Mouse (Mus musculus) olfactory bulb, adult 2 months (tissue): Measurements from ENCODE around the gene AC124108.1. TPM values are rescaled to one million over a fixed set of nuclear protein-coding genes. Genes with fewer than 3 reads are reported as not detected.

ENCODE experiments used
- H3K27ac ChIP-seq: fragments of 200-500 bp; 2 replicates; pipeline ENCODE4 v1.5.1; 2012; ENCODE audit warnings: low read depth, low read length; ENCODE audit not compliant: insufficient read depth
- H3K4me1 ChIP-seq: fragments of 200-500 bp; 2 replicates; pipeline ENCODE4 v1.6.1; 2012; ENCODE audit warnings: low read length; ENCODE audit not compliant: control insufficient read depth, insufficient read depth
- H3K4me3 ChIP-seq: fragments of 200-500 bp; 2 replicates; pipeline ENCODE4 v1.5.1; 2012; ENCODE audit warnings: mild to moderate bottlenecking, low read depth, low read length, moderate library complexity; ENCODE audit not compliant: insufficient read depth
- CTCF ChIP-seq: fragments of 200-500 bp; IDR thresholded peaks from 2 replicates; pipeline ENCODE4 v1.5.1; 2012; ENCODE audit warnings: low read depth, mild to moderate bottlenecking, low read length, moderate library complexity; ENCODE audit not compliant: insufficient read depth
- POLR2A ChIP-seq: fragments of 200-500 bp; IDR thresholded peaks from 2 replicates; pipeline ENCODE4 v1.6.1; 2012; ENCODE audit warnings: mild to moderate bottlenecking, low read depth, low read length, moderate library complexity; ENCODE audit not compliant: insufficient read depth
- WGBS: fragments of 180-500 bp; shearing (Covaris S2); methylation state at CpG from one replicate; pipeline ENCODE4 v1.1.7; 2018; 5-methylcytosine and 5-hydroxymethylcytosine counted together
- polyA plus RNA-seq: library from polyadenylated mRNA; stranded (reverse); fragments of >200 nt; gene quantifications from 2 replicates; pipeline ENCODE4 v1.2.4, GENCODE M21; 2012; ENCODE audit warnings: low replicate concordance; ENCODE audit not compliant: missing spikeins, insufficient read depth, insufficient read length

Gene AC124108.1
- polyA plus RNA-seq, 1 experiment, result not detected

DNA sequence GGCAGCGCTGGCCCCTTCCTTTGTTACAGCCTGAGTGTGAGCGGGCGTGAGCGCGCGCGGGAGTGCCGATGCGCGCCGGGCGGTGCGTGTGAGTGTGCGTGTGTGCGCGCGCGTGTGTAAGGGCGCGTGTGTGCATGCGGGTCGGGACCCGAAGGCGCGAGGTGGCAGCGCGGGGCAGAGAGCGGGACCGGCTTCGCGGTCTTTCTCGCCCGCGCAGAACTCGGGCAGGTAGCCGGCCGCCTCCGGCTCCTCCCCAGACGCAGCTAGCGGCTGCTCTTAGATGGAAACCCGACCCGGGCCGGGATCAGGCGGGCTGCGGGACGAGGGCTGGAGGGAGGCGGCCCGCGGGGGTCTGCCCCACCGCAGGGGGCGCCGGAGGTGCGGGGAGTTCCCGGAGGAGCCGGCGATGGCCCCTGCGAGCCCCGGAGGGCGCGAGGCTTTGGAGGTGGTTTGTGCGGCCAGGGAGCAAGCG is 600 bp upstream of the AC124108.1 start:
- Histone ChIP-seq H3K4me3 (peak overlapping the region; percentile 72), H3K27ac (peak overlapping the region; percentile 48), H3K4me1 (peaks cover 23% of the 10 kb centered on the region)
- under 1% methylated on average over 62 of the region's 62 CpGs for WGBS
- peak; percentile 27; the same call in 1 of the 2 replicates for TF ChIP-seq CTCF
- TF ChIP-seq POLR2A, result no peak

- Histone ChIP-seq H3K4me1 (peaks cover 37% of the 10 kb centered on the region), H3K27ac (peak overlapping the region; percentile 48), H3K4me3 (peak overlapping the region; percentile 72)
- TF ChIP-seq POLR2A (no peak), CTCF (peak; percentile 35; the same call in 1 of the 2 replicates)
- WGBS, result 21% methylated on average over 16 of the region's 16 CpGs
Measured at GRCm38 (mm10) chr1:132191786-132192680, 776 bp downstream of the AC124108.1 start.

DNA sequence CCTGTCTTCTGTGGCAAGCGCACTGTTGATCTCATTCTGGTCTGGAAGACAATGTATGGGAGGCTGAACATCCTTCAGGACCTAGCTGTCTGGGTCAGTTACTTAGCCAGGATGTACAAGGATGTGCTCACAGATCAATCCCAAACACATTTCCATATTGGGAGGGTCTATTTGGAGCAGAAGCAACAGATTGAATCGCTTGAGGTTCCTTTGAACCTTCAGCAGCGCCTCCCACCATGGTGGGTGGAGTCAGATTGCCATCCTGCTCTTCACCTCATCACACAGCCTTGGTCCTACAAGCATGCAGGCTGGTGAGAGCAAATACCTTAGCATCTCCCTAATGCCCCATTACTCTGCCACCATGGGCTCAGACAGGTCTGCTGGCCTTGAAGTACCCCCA is 2.5 kb downstream of the AC124108.1 start:
- no peak overlapping the region for H3K4me3 ChIP-seq
- H3K4me1 ChIP-seq, result peaks cover 52% of the 10 kb centered on the region
- no peak overlapping the region for H3K27ac ChIP-seq
- no peak for TF ChIP-seq POLR2A
- TF ChIP-seq CTCF, result no peak
- 73% methylated on average over 3 of the region's 3 CpGs for WGBS

GRCm38 (mm10) chr1:132194624-132195023 is 3.4 kb downstream of the AC124108.1 start:
- 57% methylated on average over 3 of the region's 3 CpGs for WGBS
- Histone ChIP-seq H3K4me3 (no peak overlapping the region), H3K4me1 (peaks cover 58% of the 10 kb centered on the region), H3K27ac (no peak overlapping the region)
- no peak for TF ChIP-seq CTCF
- TF ChIP-seq POLR2A, result no peak

GRCm38 (mm10) chr1:132195100-132195499 is 3.8 kb downstream of the AC124108.1 start:
- WGBS, result 85% methylated on average over 9 of the region's 9 CpGs
- Histone ChIP-seq H3K4me1 (peaks cover 61% of the 10 kb centered on the region), H3K4me3 (no peak overlapping the region), H3K27ac (no peak overlapping the region)
- TF ChIP-seq CTCF, result no peak
- no peak for TF ChIP-seq POLR2A

- peaks cover 67% of the 10 kb centered on the region for H3K4me1 ChIP-seq
- WGBS, result 67% methylated on average over 5 of the region's 5 CpGs
- H3K27ac ChIP-seq, result no peak overlapping the region
- TF ChIP-seq CTCF (no peak), POLR2A (no peak)
- H3K4me3 ChIP-seq, result no peak overlapping the region
Measured at GRCm38 (mm10) chr1:132195681-132196080, 4.4 kb downstream of the AC124108.1 start.

DNA sequence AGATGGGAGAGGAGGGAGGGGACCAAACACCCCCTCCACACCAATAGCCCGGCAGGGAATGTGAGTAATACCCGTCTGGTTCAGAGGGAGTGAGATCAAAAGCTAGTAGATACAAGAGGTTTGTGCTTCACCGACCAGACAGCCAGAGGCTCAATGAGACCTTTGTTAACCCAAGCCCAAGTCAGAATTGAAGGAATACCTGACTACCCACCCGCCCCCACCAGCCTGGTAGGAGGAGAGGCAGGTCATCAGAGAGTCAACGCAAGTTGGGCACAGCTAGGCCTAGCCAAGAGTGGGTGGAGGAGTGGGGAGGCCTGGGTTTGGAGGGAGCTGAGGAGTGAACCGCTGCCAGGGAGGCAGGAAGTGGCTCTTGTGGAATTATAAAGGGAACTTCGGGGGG is 5.1 kb downstream of the AC124108.1 start:
- TF ChIP-seq CTCF, result no peak
- no peak for TF ChIP-seq POLR2A
- Histone ChIP-seq H3K4me1 (peaks cover 68% of the 10 kb centered on the region), H3K27ac (no peak overlapping the region), H3K4me3 (no peak overlapping the region)
- 19% methylated on average over 7 of the region's 7 CpGs for WGBS

GRCm38 (mm10) chr1:132197666-132198065 is 6.4 kb downstream of the AC124108.1 start:
- no peak overlapping the region for H3K4me3 ChIP-seq
- peaks cover 65% of the 10 kb centered on the region for H3K4me1 ChIP-seq
- 27% methylated on average over 9 of the region's 9 CpGs for WGBS
- no peak for TF ChIP-seq CTCF
- TF ChIP-seq POLR2A, result no peak
- no peak overlapping the region for H3K27ac ChIP-seq

- WGBS, result 79% methylated on average over 16 of the region's 16 CpGs
- H3K27ac ChIP-seq, result peak overlapping the region; percentile 81; the same call in 1 of the 2 replicates
- H3K4me1 ChIP-seq, result peaks cover 66% of the 10 kb centered on the region
- no peak overlapping the region for H3K4me3 ChIP-seq
- no peak for TF ChIP-seq POLR2A
Measured at GRCm38 (mm10) chr1:132198401-132199071, 7.3 kb downstream of the AC124108.1 start.
